Mouse (Mus musculus): ENCODE measurements around the gene Cand2. TPM values are rescaled to one million over a fixed set of nuclear protein-coding genes. Genes with fewer than 3 reads are reported as not detected.

The Cand2 gene
- polyA plus RNA-seq (2015; fragmentation: Nextera tagmentation; extraction: Ambion mirVana), result 11.4 and 12.2 TPM in 2 replicates

DNA sequence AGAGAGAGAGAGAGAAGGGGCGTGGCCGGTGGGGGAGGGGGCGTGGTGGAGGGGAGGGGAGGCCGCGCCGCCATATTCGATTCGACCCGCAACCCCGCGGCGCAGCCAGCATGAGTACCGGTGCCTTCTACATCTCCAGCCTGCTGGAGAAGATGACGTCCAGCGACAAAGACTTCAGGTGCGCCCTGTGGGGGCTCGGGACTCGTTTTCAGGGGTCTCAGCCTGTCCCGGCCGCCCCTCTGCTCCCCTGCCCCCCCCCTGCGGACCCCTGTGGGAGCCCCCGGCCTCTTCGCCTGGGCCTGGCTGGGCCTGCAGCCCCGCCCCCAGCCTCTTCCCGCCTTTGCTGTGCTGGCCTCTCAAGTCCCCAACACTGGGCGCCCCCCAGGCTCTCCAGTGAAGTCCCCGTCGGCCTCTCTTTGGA lies at the start of gene Cand2:
Gene Cand2 (plus strand): TSS at position 38 of the 421 bp plus-strand sequence.
- Histone ChIP-seq H3K36me3 (replicated peaks) (no peaks in the 10 kb centered on the region), H3K4me1 (peaks cover 26% of the 10 kb centered on the region), H3K4me2 (peak within 1 kb of the TSS; percentile 88), H3K4me3 (peak within 1 kb of the TSS; percentile 95), H3K9me3 (no peaks in the 10 kb centered on the region), H3K27me3 (replicated peaks) (no peaks in the 10 kb centered on the region), H3K27ac (peak within 1 kb of the TSS; percentile 80), H3K9ac (peak within 1 kb of the TSS; percentile 88)
- ATAC-seq (replicated peaks), result peak; percentile 80
- under 1% methylated on average over 25 of the region's 28 CpGs for WGBS

DNA sequence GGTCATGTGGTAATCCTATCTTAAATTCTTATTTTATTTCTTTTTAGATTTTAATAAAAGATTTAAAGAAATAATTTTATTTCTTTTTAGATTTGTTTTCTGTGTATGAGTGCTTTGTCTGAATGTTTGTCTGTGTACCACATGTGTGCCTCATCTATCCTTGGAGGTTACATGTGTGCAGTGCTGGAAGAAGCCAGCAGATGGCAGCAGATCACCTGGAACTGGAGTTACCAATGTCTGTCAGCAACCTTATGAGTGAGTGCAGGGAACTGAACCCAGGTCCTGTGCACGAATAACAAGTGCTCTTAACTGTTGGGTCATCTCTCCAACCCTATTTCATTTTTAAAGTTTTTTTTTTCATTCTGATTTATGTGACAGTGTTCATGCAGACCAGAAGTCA lies 47.2 kb upstream of the Cand2 start:
- 86% methylated on average over 1 of the region's 1 CpGs for WGBS
- Histone ChIP-seq H3K27ac (no peak overlapping the region), H3K4me2 (no peak overlapping the region), H3K27me3 (replicated peaks) (no peaks in the 10 kb centered on the region), H3K36me3 (replicated peaks) (no peaks in the 10 kb centered on the region), H3K9ac (no peak overlapping the region), H3K4me1 (no peaks in the 10 kb centered on the region), H3K4me3 (no peak overlapping the region), H3K9me3 (no peaks in the 10 kb centered on the region)
- no peak for ATAC-seq (replicated peaks)

- ATAC-seq (replicated peaks), result no peak
- H3K9ac ChIP-seq, result no peak overlapping the region
- H3K4me2 ChIP-seq, result no peak overlapping the region
- H3K4me1 ChIP-seq, result no peaks in the 10 kb centered on the region
- WGBS, result 51% methylated on average over 2 of the region's 2 CpGs
- H3K4me3 ChIP-seq, result no peak overlapping the region
- no peak overlapping the region for H3K27ac ChIP-seq
- no peaks in the 10 kb centered on the region for H3K27me3 ChIP-seq (replicated peaks)
- no peaks in the 10 kb centered on the region for H3K9me3 ChIP-seq
- H3K36me3 ChIP-seq (replicated peaks), result no peaks in the 10 kb centered on the region
These were observed 46.8 kb upstream of the Cand2 start for GRCm38 (mm10) chr6:115727570-115727969.

DNA sequence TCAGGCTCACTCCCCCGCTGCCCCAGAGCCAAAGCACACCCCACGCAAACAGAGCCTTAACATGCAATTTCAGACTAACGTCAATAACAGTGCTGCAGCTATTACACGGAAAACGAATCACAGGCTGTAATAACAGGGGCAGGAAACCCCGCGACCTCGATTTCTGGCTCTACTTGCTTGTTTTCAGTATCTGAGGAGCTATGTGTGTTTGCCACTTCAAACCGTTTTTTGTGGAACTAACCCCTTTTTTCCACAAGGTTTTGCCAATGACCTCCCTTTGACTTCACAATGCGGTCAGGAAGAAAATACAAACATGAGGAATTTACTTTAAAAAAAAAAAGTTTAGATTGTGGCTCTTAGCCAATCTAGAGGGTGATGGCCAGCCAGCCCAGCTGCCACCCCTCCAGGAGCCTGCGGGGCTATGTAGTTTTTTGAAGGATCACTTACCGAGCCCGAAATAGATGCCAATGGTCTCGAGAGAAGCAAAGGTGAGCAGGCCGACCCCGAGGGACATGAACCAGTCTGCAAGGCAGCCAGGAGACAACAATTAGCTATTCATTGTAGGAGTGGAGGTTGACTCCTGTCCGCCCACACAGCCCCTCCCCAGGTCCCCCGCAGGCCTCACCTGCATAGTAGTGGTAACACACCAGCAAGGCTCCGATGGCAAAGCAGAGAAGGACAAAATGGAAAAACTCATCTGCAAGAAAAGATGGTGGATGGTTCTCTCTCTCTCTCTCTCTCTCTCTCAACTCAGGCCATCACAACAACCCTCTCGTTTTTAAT lies 43.6 kb upstream of the Cand2 start:
- 81% methylated on average over 20 of the region's 20 CpGs for WGBS

DNA sequence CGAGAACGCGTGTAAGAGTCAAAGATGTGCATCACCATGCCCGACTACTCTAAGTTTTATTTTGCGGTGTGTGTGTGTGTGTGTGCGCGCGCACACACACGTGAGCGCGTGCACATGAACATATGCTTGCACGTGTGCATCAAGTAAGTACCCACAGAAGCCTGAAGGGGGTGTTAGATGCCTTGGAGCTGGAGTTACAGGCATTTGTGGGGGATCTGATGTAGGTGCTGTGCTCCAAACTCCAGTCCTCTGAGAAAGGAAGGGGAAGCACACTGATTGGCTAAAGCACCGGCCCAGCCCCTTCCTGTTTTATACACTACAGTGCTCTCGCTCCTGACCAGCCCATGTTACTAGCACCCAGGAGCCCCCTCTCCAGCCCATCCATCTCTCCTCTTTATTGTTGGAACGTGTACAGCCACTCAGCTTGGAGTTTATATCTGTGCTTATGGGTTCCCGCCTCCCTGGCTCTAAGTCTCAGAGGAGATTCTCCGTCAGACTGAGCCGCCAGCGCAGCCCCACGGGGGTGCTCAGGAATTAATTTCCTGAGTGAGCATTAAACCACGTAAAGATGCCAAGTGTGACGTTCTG lies 41.9 kb upstream of the Cand2 start:
- Histone ChIP-seq H3K4me2 (no peak overlapping the region), H3K4me1 (no peaks in the 10 kb centered on the region), H3K27me3 (replicated peaks) (no peaks in the 10 kb centered on the region), H3K4me3 (no peak overlapping the region), H3K36me3 (replicated peaks) (no peaks in the 10 kb centered on the region), H3K9me3 (no peaks in the 10 kb centered on the region), H3K9ac (no peak overlapping the region), H3K27ac (no peak overlapping the region)
- 76% methylated on average over 22 of the region's 22 CpGs for WGBS
- ATAC-seq (replicated peaks), result no peak

More for the DNA sequence above, 43.6 kb upstream of the Cand2 start:
- Histone ChIP-seq H3K4me3 (no peak overlapping the region), H3K4me2 (no peak overlapping the region), H3K9me3 (no peaks in the 10 kb centered on the region), H3K27ac (no peak overlapping the region), H3K4me1 (no peaks in the 10 kb centered on the region), H3K36me3 (replicated peaks) (no peaks in the 10 kb centered on the region), H3K9ac (no peak overlapping the region), H3K27me3 (replicated peaks) (no peaks in the 10 kb centered on the region)
- ATAC-seq (replicated peaks), result no peak

DNA sequence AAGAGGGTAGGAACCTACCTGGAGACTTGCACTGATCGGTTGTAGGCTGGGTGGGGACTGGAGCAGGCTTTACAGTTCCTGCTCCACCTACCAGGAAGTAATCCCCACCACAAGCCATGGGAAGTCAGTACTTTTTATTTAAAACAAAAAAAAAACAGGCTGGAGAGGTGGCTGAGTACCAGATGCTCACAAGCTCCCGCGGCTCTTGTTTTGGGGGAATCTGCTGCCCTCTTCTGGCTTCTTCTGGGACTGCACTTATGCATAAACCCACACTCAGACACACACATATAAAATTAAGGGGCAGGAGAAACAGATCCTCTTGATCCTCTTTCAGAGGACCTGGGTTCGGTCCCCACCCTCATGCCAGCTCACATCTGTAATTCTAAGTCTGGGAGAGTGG lies 39.4 kb upstream of the Cand2 start:
- Histone ChIP-seq H3K9me3 (no peaks in the 10 kb centered on the region), H3K9ac (no peak overlapping the region), H3K27me3 (replicated peaks) (no peaks in the 10 kb centered on the region), H3K4me3 (no peak overlapping the region), H3K4me1 (no peaks in the 10 kb centered on the region), H3K27ac (no peak overlapping the region), H3K4me2 (no peak overlapping the region), H3K36me3 (replicated peaks) (no peaks in the 10 kb centered on the region)
- no peak for ATAC-seq (replicated peaks)
- WGBS, result 66% methylated on average over 4 of the region's 4 CpGs

DNA sequence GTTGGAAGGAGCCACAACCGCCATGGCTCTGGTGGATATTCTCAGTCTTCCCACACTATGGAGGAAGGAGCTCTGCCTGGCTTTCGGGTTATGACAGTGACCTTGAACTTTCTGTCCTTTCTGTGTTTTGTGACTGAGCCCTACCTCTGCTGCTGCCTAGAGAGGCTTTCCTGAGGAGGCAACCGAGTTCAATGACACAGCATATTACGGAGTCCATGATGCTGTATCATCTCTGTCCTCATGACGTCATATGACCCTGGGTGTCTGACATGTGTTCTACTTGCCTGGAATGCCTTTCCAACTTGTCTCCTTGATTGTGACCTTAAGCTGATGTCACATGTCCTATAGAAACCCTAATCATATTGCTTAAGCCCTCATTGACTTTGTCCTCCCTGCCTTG lies 35.3 kb upstream of the Cand2 start:
- Histone ChIP-seq H3K36me3 (replicated peaks) (no peaks in the 10 kb centered on the region), H3K27ac (no peak overlapping the region), H3K27me3 (replicated peaks) (no peaks in the 10 kb centered on the region), H3K4me2 (no peak overlapping the region), H3K4me1 (no peaks in the 10 kb centered on the region), H3K4me3 (no peak overlapping the region), H3K9ac (no peak overlapping the region), H3K9me3 (no peaks in the 10 kb centered on the region)
- 91% methylated on average over 5 of the region's 5 CpGs for WGBS
- ATAC-seq (replicated peaks), result no peak

DNA sequence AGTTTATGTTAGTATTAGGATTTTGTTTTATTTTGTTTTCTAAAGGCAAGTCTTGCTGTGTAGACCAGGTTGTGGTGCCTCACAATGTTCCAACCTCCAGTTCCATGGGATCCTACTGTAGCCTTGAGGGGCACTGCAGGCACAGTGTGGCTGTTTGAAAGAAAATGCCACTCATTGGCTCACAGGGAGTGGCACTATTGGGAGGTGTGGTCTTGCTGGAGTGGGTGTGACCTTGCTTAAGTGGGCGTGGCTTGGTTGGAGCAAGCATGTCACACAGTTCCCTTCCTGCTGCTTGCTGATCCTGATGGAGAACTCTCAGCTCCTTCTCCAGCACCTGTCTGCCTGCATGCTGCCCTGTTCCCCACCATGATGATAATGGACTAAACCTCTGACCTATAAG lies 30.8 kb upstream of the Cand2 start:
- Histone ChIP-seq H3K36me3 (replicated peaks) (no peaks in the 10 kb centered on the region), H3K9me3 (no peaks in the 10 kb centered on the region), H3K4me3 (no peak overlapping the region), H3K27me3 (replicated peaks) (no peaks in the 10 kb centered on the region), H3K27ac (no peak overlapping the region), H3K4me1 (no peaks in the 10 kb centered on the region), H3K9ac (no peak overlapping the region), H3K4me2 (no peak overlapping the region)
- 0% methylated on average over 1 of the region's 1 CpGs for WGBS
- ATAC-seq (replicated peaks), result no peak

DNA sequence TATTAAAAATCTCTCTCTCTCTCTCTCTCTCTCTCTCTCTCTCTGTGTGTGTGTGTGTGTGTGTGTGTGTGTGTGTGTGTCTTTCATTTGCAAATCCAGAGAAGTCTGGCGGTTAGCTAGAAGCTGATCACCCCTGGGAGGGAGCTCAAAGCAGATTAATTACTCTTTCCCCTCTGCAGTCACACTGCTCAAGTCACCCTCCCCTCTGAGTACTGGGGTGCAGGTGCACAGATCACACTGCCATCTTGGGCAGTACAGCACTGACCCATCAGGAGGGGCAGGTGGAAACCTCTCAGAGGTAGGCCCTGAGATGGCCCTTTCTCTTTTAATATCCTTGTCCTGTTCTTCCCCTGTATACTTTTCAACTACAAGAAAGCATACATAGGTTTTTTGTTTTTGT lies 28.0 kb upstream of the Cand2 start:
- Histone ChIP-seq H3K4me2 (no peak overlapping the region), H3K4me3 (no peak overlapping the region), H3K9me3 (no peaks in the 10 kb centered on the region), H3K27me3 (replicated peaks) (no peaks in the 10 kb centered on the region), H3K9ac (no peak overlapping the region), H3K36me3 (replicated peaks) (no peaks in the 10 kb centered on the region), H3K27ac (no peak overlapping the region), H3K4me1 (no peaks in the 10 kb centered on the region)
- WGBS, result 11% methylated on average over 1 of the region's 1 CpGs
- no peak for ATAC-seq (replicated peaks)

GRCm38 (mm10) chr6:115755536-115755935 lies 18.8 kb upstream of the Cand2 start:
- no peak overlapping the region for H3K9ac ChIP-seq
- WGBS, result 74% methylated on average over 7 of the region's 7 CpGs

GRCm38 (mm10) chr6:115758981-115759435 lies 15.3 kb upstream of the Cand2 start:
- no peaks in the 10 kb centered on the region for H3K9me3 ChIP-seq
- no peak overlapping the region for H3K9ac ChIP-seq
- no peak overlapping the region for H3K4me2 ChIP-seq
- H3K4me1 ChIP-seq, result peaks cover under 1% of the 10 kb centered on the region; the same call in 1 of the 2 replicates
- no peak overlapping the region for H3K4me3 ChIP-seq
- no peak overlapping the region for H3K27ac ChIP-seq
- H3K36me3 ChIP-seq (replicated peaks), result no peaks in the 10 kb centered on the region
- no peaks in the 10 kb centered on the region for H3K27me3 ChIP-seq (replicated peaks)
- no peak for ATAC-seq (replicated peaks)
- 74% methylated on average over 9 of the region's 9 CpGs for WGBS

More at GRCm38 (mm10) chr6:115755536-115755935, 18.8 kb upstream of the Cand2 start:
- Histone ChIP-seq H3K4me1 (no peaks in the 10 kb centered on the region), H3K4me3 (no peak overlapping the region), H3K4me2 (no peak overlapping the region), H3K36me3 (replicated peaks) (no peaks in the 10 kb centered on the region), H3K9me3 (no peaks in the 10 kb centered on the region), H3K27me3 (replicated peaks) (no peaks in the 10 kb centered on the region), H3K27ac (no peak overlapping the region)
- ATAC-seq (replicated peaks), result no peak

DNA sequence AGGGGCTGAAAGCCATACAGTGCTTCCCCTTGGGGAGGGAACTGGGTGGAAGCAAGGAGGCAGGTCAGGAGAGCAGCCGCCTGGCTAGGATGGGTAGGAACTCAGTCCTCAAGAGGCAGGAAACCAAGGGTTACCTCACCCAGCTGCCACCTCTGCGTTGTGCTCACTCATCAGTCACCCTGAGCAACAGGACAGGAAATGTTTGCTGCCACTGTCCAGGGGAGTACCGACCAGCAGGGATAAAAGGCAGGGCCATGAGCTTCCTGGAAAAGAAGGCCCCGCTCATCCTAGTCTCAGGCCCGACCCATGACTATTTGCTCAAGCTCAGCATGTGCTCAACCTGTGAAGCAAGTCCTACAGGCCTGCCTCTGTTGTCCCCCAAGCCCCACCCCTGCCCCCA lies 14.9 kb upstream of the Cand2 start:
- H3K4me1 ChIP-seq, result peaks cover 5% of the 10 kb centered on the region; the same call in 1 of the 2 replicates
- no peaks in the 10 kb centered on the region for H3K36me3 ChIP-seq (replicated peaks)
- H3K9ac ChIP-seq, result no peak overlapping the region
- 60% methylated on average over 5 of the region's 5 CpGs for WGBS
- no peak overlapping the region for H3K27ac ChIP-seq
- ATAC-seq (replicated peaks), result no peak
- H3K9me3 ChIP-seq, result no peaks in the 10 kb centered on the region
- H3K4me2 ChIP-seq, result no peak overlapping the region
- no peak overlapping the region for H3K4me3 ChIP-seq
- H3K27me3 ChIP-seq (replicated peaks), result no peaks in the 10 kb centered on the region

DNA sequence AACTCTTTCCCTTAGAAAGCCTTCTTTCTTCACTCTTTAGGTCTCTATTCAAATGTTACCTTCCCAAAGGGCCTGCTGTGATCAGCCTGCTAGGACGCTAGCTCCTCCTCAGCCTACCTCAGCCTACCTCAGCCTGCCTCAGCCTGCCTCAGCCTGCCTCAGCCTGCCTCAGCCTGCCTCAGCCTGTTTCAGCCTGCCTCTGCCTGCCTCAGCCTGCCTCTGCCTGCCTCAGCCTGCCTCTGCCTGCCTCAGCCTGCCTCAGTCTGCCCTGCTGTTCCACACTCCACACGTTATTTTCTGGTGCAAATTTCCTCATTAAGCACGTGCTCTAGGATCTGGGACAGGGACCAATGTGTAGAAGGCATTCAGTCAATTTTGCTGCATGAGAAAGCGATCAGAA lies 14.2 kb upstream of the Cand2 start:
- H3K36me3 ChIP-seq (replicated peaks), result no peaks in the 10 kb centered on the region
- H3K4me1 ChIP-seq, result peaks cover 6% of the 10 kb centered on the region; the same call in 1 of the 2 replicates
- H3K27me3 ChIP-seq (replicated peaks), result no peaks in the 10 kb centered on the region
- no peak overlapping the region for H3K27ac ChIP-seq
- no peak for ATAC-seq (replicated peaks)
- no peak overlapping the region for H3K4me3 ChIP-seq
- no peak overlapping the region for H3K9ac ChIP-seq
- WGBS, result 93% methylated on average over 4 of the region's 4 CpGs
- H3K9me3 ChIP-seq, result no peaks in the 10 kb centered on the region
- H3K4me2 ChIP-seq, result no peak overlapping the region
